26 mouse cellular contexts compared by ENCODE assay signal in the genomic region with DNA sequence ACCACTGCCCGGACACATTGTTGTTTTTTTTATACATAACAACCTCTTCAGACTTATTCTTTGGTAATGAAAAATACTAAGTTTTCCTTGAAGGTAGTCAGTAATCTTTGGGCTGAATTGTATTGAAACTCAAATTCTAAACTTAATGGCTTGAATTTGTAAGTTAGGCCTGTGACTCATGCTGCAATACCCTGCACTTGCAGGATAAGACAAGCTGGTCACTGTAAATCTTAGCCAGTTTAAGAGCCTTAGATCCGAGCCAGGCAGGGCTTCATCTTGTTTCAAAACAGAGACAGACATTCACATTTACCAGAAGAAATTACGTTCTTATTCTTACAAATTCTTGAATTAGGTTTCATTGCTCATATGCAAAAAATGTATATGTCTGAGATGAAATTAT.
"Had no signal": no experiment of that assay in that cellular context is flagged by ENCODE, and none has a peak within 500 bp of the region (broad histone marks: within the 10 kb centered on the region; RNA-seq: fewer than 3 reads in every experiment).

No protein-coding gene starts in this region.

- DNase-seq: left cerebral cortex, postnatal 4 days; liver; liver, embryonic 13.5 days; liver, postnatal 0 days; lung, adult 18-20 months; lung, adult 2 months; lung, embryonic 14.5 days; lung, postnatal 10 days; lung, postnatal 14 days; lung, postnatal 36 days; midbrain, embryonic 14.5 days had no signal

- H3K4me2 ChIP-seq: limb, embryonic 12.5 days; limb, embryonic 13.5 days; limb, embryonic 15.5 days; liver, embryonic 11.5 days; liver, embryonic 12.5 days; liver, embryonic 13.5 days; liver, embryonic 15.5 days; lung, embryonic 14.5 days; lung, embryonic 15.5 days; midbrain, embryonic 11.5 days; midbrain, embryonic 12.5 days; midbrain, embryonic 13.5 days; midbrain, embryonic 15.5 days; neural tube, embryonic 12.5 days had no signal

- H3K4me3 ChIP-seq: limb, embryonic 10.5 days; limb, embryonic 12.5 days; limb, embryonic 13.5 days; limb, embryonic 15.5 days; liver, embryonic 12.5 days; liver, embryonic 13.5 days; liver, embryonic 15.5 days; lung, embryonic 15.5 days; megakaryocyte, embryonic 14.5 days; midbrain, embryonic 10.5 days; midbrain, embryonic 12.5 days; midbrain, embryonic 13.5 days; midbrain, embryonic 15.5 days; neural tube, embryonic 12.5 days had no signal

- H3K27me3 ChIP-seq: limb, embryonic 12.5 days; limb, embryonic 13.5 days; limb, embryonic 15.5 days; liver, embryonic 12.5 days; liver, embryonic 13.5 days; liver, embryonic 15.5 days; lung, embryonic 15.5 days; megakaryocyte, embryonic 14.5 days; midbrain, embryonic 12.5 days; midbrain, embryonic 13.5 days; midbrain, embryonic 15.5 days; neural tube, embryonic 12.5 days had no signal

- H3K36me3 ChIP-seq: limb, embryonic 10.5 days; limb, embryonic 12.5 days; limb, embryonic 13.5 days; limb, embryonic 15.5 days; liver, embryonic 12.5 days; liver, embryonic 13.5 days; liver, embryonic 15.5 days; lung, embryonic 15.5 days; midbrain, embryonic 10.5 days; midbrain, embryonic 12.5 days; midbrain, embryonic 13.5 days; midbrain, embryonic 15.5 days; neural tube, embryonic 12.5 days had no signal
